Mouse (Mus musculus) stomach, embryonic 15.5 days (tissue): ENCODE measurements around the gene 1700037C18Rik. TPM values are rescaled to one million over a fixed set of nuclear protein-coding genes. Genes with fewer than 3 reads are reported as not detected.

Source experiments
- ATAC-seq: fragments of 200-750 bp; cut with Nextera tagmentation; 2 replicates; pipeline ENCODE4 v1.8.0; 2017; ENCODE audit warnings: low read depth, moderate number of reproducible peaks, moderate TSS enrichment; ENCODE audit not compliant: insufficient read depth, low FRiP score
- H3K27ac ChIP-seq: fragments of 300-500 bp; sonication (generic); 2 replicates; pipeline ENCODE4 v1.5.1; 2015; ENCODE audit warnings: mild to moderate bottlenecking, inconsistent platforms
- H3K27me3 ChIP-seq: fragments of 300-500 bp; sonication (generic); replicated peaks from 2 replicates; pipeline ENCODE4 v1.6.1; 2015; ENCODE audit warnings: inconsistent platforms
- H3K36me3 ChIP-seq: fragments of 300-500 bp; sonication (generic); 2 replicates; pipeline ENCODE4 v1.6.1; 2015; ENCODE audit warnings: inconsistent platforms
- H3K4me1 ChIP-seq: fragments of 300-500 bp; sonication (generic); 2 replicates; pipeline ENCODE4 v1.6.1; 2015; ENCODE audit warnings: inconsistent platforms
- H3K4me2 ChIP-seq: fragments of 300-500 bp; sonication (generic); 2 replicates; pipeline ENCODE4 v1.6.1; 2015; ENCODE audit warnings: mild to moderate bottlenecking, inconsistent platforms
- H3K4me3 ChIP-seq: fragments of 300-500 bp; sonication (generic); replicated peaks from 2 replicates; pipeline ENCODE4 v1.5.1; 2015; ENCODE audit warnings: inconsistent platforms
- H3K9ac ChIP-seq: fragments of 300-500 bp; sonication (generic); 2 replicates; pipeline ENCODE4 v1.6.1; 2015; ENCODE audit warnings: inconsistent platforms
- H3K9me3 ChIP-seq: fragments of 300-500 bp; sonication (generic); 2 replicates; pipeline ENCODE4 v1.6.1; 2016; ENCODE audit warnings: inconsistent platforms
- WGBS: fragments of 180-500 bp; shearing (Covaris S2); methylation state at CpG from one replicate; pipeline ENCODE4 v1.1.7; 2015; 5-methylcytosine and 5-hydroxymethylcytosine counted together
- polyA plus RNA-seq: library from polyadenylated mRNA; unstranded; fragments of >200 nt; fragmentation: Nextera tagmentation; extraction: Ambion mirVana; gene quantifications from 2 replicates; pipeline ENCODE4 v1.2.1, GENCODE M21; 2015

1700037C18Rik gene
- 5.1 and 6.9 TPM in 2 replicates for polyA plus RNA-seq

DNA sequence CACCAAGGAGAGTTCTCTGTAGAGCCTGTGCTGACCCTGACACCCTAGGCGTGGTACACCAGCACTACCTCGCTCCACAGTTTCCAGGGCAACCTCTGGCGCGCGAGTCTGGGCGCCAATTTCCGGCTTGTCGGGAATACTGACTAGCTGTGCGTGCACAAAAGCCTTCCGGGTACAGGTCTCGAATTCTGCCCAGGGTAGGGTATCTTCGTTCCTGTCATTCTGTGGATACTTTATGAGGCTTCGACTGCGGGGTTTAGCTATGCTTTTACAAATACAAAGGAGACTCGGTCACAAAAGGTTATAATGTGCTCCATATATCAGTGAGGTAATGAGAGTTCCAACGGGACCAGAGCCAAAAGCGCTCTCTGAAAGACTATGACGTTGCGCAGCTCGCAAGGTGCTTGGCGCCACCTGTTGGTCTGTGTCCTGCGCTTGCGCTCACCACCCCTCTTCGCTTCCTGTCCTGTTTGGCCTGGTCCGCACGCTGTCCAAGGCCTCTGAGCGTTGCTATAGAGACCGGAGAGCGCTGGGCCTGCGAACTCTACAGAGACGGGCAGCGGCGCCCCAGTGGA is at the start of gene 1700037C18Rik, which contains the start of gene Cluap1:
1700037C18Rik (minus strand) TSS at position 153 of the 575 bp plus-strand sequence.
Cluap1 (plus strand) TSS at position 265 of the 575 bp plus-strand sequence.
- Histone ChIP-seq H3K27me3 (no peaks in the 10 kb centered on the region), H3K27ac (peak within 1 kb of the TSS; percentile 67), H3K4me1 (peaks cover 9% of the 10 kb centered on the region), H3K4me2 (peak within 1 kb of the TSS; percentile 72), H3K36me3 (peaks cover 9% of the 10 kb centered on the region; the same call in 1 of the 2 replicates), H3K4me3 (peak within 1 kb of the TSS; percentile 56), H3K9ac (peak within 1 kb of the TSS; percentile 47), H3K9me3 (no peaks in the 10 kb centered on the region)
- ATAC-seq: peak; percentile 99
- 1% methylated on average over 33 of the region's 33 CpGs for WGBS

DNA sequence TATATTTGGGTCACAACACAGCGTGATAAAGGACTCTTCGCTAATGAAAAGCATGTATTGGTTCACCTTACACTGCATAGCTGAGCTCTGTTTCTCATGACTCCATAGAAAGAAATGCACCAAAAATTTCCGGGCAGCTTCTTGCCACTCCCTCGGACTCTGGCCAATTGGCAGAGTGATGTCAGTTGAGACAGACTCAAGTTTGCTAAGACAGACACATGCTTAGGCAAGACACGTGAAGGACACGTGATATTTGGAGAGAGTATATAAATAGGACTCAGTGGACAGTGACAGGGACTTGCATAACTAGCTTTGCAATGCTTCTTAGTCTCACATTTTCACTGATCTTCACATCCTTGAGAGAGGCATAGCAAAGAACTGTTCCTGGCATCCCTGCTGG is 47.9 kb upstream of the 1700037C18Rik start:
- no peak overlapping the region for H3K4me3 ChIP-seq
- 79% methylated on average over 6 of the region's 6 CpGs for WGBS

DNA sequence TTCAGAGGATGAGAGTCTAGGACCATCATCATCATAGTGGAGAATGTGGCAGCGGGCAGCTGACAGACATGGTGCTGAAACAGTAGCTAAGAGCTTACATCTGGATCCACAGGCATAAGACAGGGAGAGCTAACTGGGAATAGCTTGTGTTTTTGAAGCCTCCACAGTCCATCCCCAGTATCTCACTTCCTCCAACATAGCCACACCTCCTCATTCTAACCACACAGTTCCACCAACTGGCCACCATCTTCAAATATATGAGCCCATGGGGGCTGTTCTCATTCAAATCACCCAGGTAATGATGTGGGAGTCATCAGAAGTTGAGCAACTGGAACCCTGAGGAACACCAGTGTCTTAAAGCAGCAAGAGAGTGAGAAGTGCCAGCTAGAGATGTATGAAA is 42.7 kb upstream of the 1700037C18Rik start:
- H3K27me3 ChIP-seq: no peaks in the 10 kb centered on the region
- 90% methylated on average over 1 of the region's 1 CpGs for WGBS
- no peak overlapping the region for H3K4me3 ChIP-seq
- H3K9me3 ChIP-seq: no peaks in the 10 kb centered on the region
- H3K36me3 ChIP-seq: no peaks in the 10 kb centered on the region
- H3K27ac ChIP-seq: no peak overlapping the region
- ATAC-seq: no peak
- no peak overlapping the region for H3K4me2 ChIP-seq
- no peaks in the 10 kb centered on the region for H3K4me1 ChIP-seq
- H3K9ac ChIP-seq: no peak overlapping the region

More for the DNA sequence above, 47.9 kb upstream of the 1700037C18Rik start:
- ATAC-seq: no peak
- H3K27me3 ChIP-seq: no peaks in the 10 kb centered on the region
- no peak overlapping the region for H3K9ac ChIP-seq
- H3K4me1 ChIP-seq: no peaks in the 10 kb centered on the region
- no peak overlapping the region for H3K4me2 ChIP-seq
- no peaks in the 10 kb centered on the region for H3K9me3 ChIP-seq
- no peaks in the 10 kb centered on the region for H3K36me3 ChIP-seq
- H3K27ac ChIP-seq: no peak overlapping the region

DNA sequence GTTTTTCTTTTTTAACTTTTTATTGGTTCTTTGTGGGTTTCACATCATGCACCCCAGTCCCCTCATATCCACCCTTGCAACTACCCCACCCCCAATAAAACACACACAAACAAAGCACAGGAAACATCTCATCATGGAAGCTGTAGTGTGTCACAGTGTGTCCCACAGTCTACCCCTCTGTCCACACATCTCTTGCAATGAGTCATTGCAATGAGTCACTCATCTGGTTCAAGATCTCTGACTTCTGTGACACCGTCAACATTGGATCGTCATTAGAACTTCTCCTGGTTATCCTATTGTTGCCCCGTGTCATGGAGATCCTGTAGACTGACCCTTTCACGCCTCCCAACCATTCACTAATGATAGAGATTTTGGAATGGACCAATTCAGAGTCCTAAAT is 26.2 kb upstream of the 1700037C18Rik start:
- H3K9ac ChIP-seq: no peak overlapping the region
- H3K4me2 ChIP-seq: no peak overlapping the region
- no peaks in the 10 kb centered on the region for H3K9me3 ChIP-seq
- H3K27ac ChIP-seq: no peak overlapping the region
- H3K36me3 ChIP-seq: peaks cover 19% of the 10 kb centered on the region
- no peaks in the 10 kb centered on the region for H3K27me3 ChIP-seq
- H3K4me1 ChIP-seq: no peaks in the 10 kb centered on the region
- no peak for ATAC-seq
- 90% methylated on average over 4 of the region's 4 CpGs for WGBS
- no peak overlapping the region for H3K4me3 ChIP-seq

DNA sequence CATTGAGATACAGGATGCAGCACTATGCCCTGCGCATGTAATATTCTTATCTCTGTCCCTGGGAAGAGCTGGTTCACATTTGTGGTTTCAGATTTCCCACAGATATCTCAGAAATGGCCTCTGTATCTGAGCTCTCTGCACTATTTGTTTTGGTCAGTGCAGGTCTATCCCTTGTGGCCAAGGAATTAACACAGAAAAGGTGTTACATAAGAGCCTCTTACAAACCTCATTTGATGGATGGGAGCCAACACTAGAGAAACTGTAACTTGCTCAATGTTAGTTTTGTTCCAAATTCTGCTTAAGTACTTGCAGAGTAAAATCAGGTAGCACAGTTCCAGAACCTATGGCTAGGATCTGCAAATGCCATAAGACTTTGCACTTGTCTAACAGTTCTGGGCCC is 25.6 kb upstream of the 1700037C18Rik start:
- WGBS: 94% methylated on average over 1 of the region's 1 CpGs
- peaks cover 19% of the 10 kb centered on the region for H3K36me3 ChIP-seq
- no peak overlapping the region for H3K9ac ChIP-seq
- H3K27me3 ChIP-seq: no peaks in the 10 kb centered on the region
- no peaks in the 10 kb centered on the region for H3K9me3 ChIP-seq
- no peak for ATAC-seq
- no peak overlapping the region for H3K27ac ChIP-seq
- no peak overlapping the region for H3K4me3 ChIP-seq
- H3K4me1 ChIP-seq: no peaks in the 10 kb centered on the region
- H3K4me2 ChIP-seq: no peak overlapping the region

DNA sequence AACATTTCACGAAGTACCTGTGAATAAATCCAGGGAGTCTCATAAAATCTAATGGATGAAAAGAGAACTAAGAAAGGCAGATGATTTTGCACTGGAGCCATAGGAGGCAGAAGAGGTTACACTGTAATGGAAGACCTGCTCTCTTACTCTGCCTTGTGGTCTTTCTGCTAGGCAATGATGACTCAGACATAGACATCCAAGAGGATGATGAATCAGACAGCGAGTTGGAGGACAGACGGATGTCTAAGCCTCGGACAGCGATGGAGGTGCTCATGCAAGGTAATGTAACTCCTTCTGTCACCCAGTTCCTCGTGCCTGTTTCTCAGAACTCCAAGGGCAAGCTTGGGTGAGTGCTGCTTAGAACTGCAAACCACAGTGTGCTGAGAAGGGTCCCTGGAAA is 25.0 kb upstream of the 1700037C18Rik start:
- no peak overlapping the region for H3K9ac ChIP-seq
- no peak for ATAC-seq
- 91% methylated on average over 6 of the region's 6 CpGs for WGBS
- peaks cover 21% of the 10 kb centered on the region for H3K36me3 ChIP-seq
- H3K27me3 ChIP-seq: no peaks in the 10 kb centered on the region
- no peak overlapping the region for H3K4me2 ChIP-seq
- H3K9me3 ChIP-seq: no peaks in the 10 kb centered on the region
- no peaks in the 10 kb centered on the region for H3K4me1 ChIP-seq
- H3K4me3 ChIP-seq: no peak overlapping the region
- no peak overlapping the region for H3K27ac ChIP-seq

DNA sequence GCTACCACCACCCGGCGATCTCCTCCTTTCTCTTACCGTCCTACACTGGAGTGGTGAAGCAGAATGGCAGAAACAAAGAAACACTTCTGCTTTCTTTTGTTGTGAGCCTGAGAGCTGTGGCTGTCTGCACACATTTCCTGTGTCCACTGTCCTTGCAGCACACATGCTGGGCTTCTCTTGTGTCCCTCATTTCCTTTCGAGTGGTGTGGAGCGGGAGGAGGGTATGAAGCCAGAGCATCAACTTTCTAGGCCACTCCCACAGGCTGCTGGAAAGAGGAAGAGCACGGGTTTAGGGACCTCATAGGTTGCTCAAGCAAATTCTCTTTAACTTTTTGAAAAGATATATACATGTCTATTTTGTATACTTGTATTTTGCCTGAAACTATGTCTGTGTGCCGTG is 20.7 kb upstream of the 1700037C18Rik start:
- Histone ChIP-seq H3K27me3 (no peaks in the 10 kb centered on the region), H3K36me3 (peaks cover 15% of the 10 kb centered on the region), H3K9ac (no peak overlapping the region), H3K27ac (no peak overlapping the region), H3K9me3 (no peaks in the 10 kb centered on the region), H3K4me2 (no peak overlapping the region), H3K4me3 (no peak overlapping the region), H3K4me1 (no peaks in the 10 kb centered on the region)
- ATAC-seq: no peak
- 81% methylated on average over 7 of the region's 7 CpGs for WGBS

DNA sequence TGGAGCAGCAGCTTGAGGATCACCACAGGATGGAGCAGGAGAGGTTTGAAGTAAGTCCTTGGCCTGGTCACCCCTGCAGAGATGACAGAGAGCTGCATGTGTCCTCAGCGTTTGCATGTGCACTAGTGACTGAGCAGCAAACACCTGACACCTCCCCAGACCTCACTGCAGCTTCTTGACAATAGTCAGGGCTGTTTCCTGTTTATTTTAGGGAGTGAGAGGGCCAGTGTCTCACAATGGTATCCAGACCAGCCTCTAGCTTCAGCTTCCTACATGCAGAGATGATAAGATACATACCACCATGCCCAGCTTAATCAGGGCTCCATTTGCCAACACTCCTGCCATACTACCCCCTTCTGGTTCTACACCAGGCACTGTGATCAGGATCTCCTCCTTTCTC is 20.1 kb upstream of the 1700037C18Rik start:
- no peak overlapping the region for H3K4me2 ChIP-seq
- H3K9me3 ChIP-seq: no peaks in the 10 kb centered on the region
- no peaks in the 10 kb centered on the region for H3K27me3 ChIP-seq
- no peak overlapping the region for H3K27ac ChIP-seq
- no peaks in the 10 kb centered on the region for H3K4me1 ChIP-seq
- no peak overlapping the region for H3K4me3 ChIP-seq
- ATAC-seq: no peak
- WGBS: 24% methylated on average over 1 of the region's 1 CpGs
- peaks cover 15% of the 10 kb centered on the region for H3K36me3 ChIP-seq
- H3K9ac ChIP-seq: no peak overlapping the region

DNA sequence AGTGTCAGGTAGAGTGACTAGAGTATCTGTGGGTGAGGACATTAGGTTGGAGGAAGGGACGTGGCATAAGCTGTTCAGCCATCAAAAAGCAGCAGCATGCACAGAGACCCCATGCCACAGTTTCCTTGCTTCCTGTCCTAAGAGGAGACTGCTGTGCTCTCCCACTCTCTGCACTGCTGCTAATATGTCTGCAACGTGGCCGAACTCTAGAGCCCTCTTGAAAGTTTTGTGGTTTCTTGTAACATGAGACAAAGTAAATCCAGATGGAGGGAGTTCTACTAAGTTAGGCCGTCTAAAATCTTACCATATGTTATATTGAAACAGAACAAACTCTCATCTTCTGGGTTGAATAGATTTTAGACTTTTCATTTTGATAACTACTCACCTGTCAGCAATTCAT is 15.5 kb upstream of the 1700037C18Rik start:
- no peaks in the 10 kb centered on the region for H3K27me3 ChIP-seq
- WGBS: 78% methylated on average over 4 of the region's 4 CpGs

DNA sequence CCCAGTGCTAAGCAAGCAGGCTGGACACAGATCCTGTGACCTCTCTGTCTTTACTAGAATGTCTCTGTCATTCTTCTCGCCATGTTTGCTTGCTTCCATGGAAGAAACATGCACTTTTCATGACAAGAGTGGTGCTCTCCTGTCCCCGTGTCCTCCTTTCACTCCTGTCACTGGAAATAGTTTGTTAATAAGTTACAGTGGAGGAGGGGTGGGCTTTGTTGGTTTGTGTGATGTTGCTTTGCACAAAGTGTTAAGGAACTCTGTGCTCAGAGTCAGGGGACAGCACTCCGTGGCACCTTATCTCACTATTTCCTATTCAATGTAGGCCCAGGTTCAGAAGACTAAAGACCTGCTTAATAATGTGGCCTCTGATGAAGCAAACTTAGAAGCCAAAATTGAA is 15.0 kb upstream of the 1700037C18Rik start:
- Histone ChIP-seq H3K4me2 (no peak overlapping the region), H3K27me3 (no peaks in the 10 kb centered on the region), H3K9me3 (no peaks in the 10 kb centered on the region), H3K4me1 (no peaks in the 10 kb centered on the region), H3K27ac (no peak overlapping the region), H3K9ac (no peak overlapping the region), H3K4me3 (no peak overlapping the region), H3K36me3 (peaks cover 16% of the 10 kb centered on the region)
- ATAC-seq: no peak
- 80% methylated on average over 3 of the region's 3 CpGs for WGBS

More for the DNA sequence above, 15.5 kb upstream of the 1700037C18Rik start:
- H3K9me3 ChIP-seq: no peaks in the 10 kb centered on the region
- H3K4me1 ChIP-seq: no peaks in the 10 kb centered on the region
- no peak for ATAC-seq
- no peak overlapping the region for H3K4me3 ChIP-seq
- no peak overlapping the region for H3K27ac ChIP-seq
- H3K36me3 ChIP-seq: peaks cover 18% of the 10 kb centered on the region
- no peak overlapping the region for H3K9ac ChIP-seq
- H3K4me2 ChIP-seq: no peak overlapping the region

DNA sequence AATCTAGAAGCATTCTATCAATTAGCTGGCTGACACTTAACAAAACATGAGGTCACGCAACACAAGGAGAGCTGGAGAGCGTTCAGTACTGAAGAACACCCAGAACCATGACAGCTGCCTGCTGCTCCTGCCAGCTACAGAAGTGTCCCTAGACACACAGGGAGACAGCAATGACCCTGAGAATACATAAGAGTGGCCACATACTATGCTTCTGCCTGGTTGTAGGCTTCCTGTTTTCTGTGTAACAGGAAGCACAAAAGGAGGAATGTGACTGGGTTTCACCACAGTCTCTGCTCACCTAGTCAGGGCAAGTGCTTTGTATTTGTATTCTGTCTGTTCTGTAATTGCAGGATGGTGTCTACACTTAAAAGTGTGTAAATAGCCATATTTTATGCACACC is 12.3 kb upstream of the 1700037C18Rik start:
- ATAC-seq: no peak
- H3K9me3 ChIP-seq: no peaks in the 10 kb centered on the region
- WGBS: 87% methylated on average over 2 of the region's 2 CpGs
- peaks cover 13% of the 10 kb centered on the region; the same call in 1 of the 2 replicates for H3K36me3 ChIP-seq
- H3K27me3 ChIP-seq: no peaks in the 10 kb centered on the region
- no peak overlapping the region for H3K27ac ChIP-seq
- H3K4me1 ChIP-seq: no peaks in the 10 kb centered on the region
- no peak overlapping the region for H3K4me3 ChIP-seq
- no peak overlapping the region for H3K9ac ChIP-seq
- H3K4me2 ChIP-seq: no peak overlapping the region

DNA sequence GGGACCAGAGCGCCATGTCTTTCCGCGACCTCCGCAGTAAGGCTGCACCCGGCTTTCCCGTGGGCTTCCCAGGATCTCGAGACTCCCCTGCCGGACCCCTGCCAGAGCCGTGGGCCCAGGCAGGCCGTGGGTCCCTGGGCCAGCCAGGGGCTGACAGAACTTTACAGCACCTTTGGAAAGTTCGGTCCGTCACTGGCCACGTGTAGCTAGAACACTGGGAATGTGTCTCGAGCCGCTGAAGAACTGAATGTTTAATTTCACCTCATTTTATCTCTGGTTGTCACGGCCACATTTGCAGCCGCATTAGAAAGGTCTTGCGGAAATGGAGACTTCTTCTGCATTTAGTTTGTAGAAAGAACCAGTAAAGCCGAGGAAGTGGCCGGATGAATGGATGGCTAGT is 629 bp upstream of the 1700037C18Rik start:
- Histone ChIP-seq H3K4me3 (peak overlapping the region; percentile 56), H3K36me3 (peaks cover 9% of the 10 kb centered on the region; the same call in 1 of the 2 replicates), H3K4me2 (peak overlapping the region; percentile 72), H3K27ac (peak overlapping the region; percentile 67; the same call in 1 of the 2 replicates), H3K9me3 (no peaks in the 10 kb centered on the region), H3K27me3 (no peaks in the 10 kb centered on the region), H3K4me1 (peaks cover 9% of the 10 kb centered on the region), H3K9ac (peak overlapping the region; percentile 47)
- WGBS: 6% methylated on average over 20 of the region's 20 CpGs
- 0 out of 2 replicates have a peak, but pooled peaks have one; percentile 7 for ATAC-seq
